Mouse (Mus musculus) forebrain, embryonic 10.5 days (tissue): Measurements from ENCODE around the gene Fat3. TPM values are rescaled to one million over a fixed set of nuclear protein-coding genes. Genes with fewer than 3 reads are reported as not detected.

Experiments used
- DNase-seq: peaks from one replicate; pipeline ENCODE4 v3.0.0-alpha.2; 2017; ENCODE audit warnings: low spot score; ENCODE audit errors: extremely low spot score
- H3K27ac ChIP-seq: fragments of 300-500 bp; sonication (generic); 2 replicates; pipeline ENCODE4 v1.5.1; 2016; ENCODE audit warnings: mild to moderate bottlenecking
- H3K27me3 ChIP-seq: fragments of 300-500 bp; sonication (generic); 2 replicates; pipeline ENCODE4 v1.6.1; 2016; ENCODE audit warnings: mild to moderate bottlenecking; ENCODE audit not compliant: poor library complexity, severe bottlenecking
- H3K36me3 ChIP-seq: fragments of 300-500 bp; sonication (generic); replicated peaks from 2 replicates; pipeline ENCODE4 v1.6.1; 2016; ENCODE audit warnings: mild to moderate bottlenecking, moderate library complexity
- H3K4me1 ChIP-seq: fragments of 300-500 bp; sonication (generic); 2 replicates; pipeline ENCODE4 v1.6.1; 2016
- H3K4me3 ChIP-seq: fragments of 300-500 bp; sonication (generic); 2 replicates; pipeline ENCODE4 v1.5.1; 2016; ENCODE audit warnings: mild to moderate bottlenecking, moderate library complexity
- H3K9me3 ChIP-seq: fragments of 300-500 bp; sonication (generic); 2 replicates; pipeline ENCODE4 v1.6.1; 2016; ENCODE audit warnings: mild to moderate bottlenecking, moderate library complexity
- WGBS: fragments of 180-500 bp; shearing (Covaris S2); methylation state at CpG from one replicate; pipeline ENCODE4 v1.1.7; 2016; 5-methylcytosine and 5-hydroxymethylcytosine counted together
- polyA plus RNA-seq: library from polyadenylated mRNA; unstranded; fragments of >200 nt; fragmentation: Nextera tagmentation; extraction: Ambion mirVana; gene quantifications from 2 replicates; pipeline ENCODE4 v1.2.1, GENCODE M21; 2016

Gene Fat3
- polyA plus RNA-seq, 1 experiment from 2014 or later = 5.2 TPM

DNA sequence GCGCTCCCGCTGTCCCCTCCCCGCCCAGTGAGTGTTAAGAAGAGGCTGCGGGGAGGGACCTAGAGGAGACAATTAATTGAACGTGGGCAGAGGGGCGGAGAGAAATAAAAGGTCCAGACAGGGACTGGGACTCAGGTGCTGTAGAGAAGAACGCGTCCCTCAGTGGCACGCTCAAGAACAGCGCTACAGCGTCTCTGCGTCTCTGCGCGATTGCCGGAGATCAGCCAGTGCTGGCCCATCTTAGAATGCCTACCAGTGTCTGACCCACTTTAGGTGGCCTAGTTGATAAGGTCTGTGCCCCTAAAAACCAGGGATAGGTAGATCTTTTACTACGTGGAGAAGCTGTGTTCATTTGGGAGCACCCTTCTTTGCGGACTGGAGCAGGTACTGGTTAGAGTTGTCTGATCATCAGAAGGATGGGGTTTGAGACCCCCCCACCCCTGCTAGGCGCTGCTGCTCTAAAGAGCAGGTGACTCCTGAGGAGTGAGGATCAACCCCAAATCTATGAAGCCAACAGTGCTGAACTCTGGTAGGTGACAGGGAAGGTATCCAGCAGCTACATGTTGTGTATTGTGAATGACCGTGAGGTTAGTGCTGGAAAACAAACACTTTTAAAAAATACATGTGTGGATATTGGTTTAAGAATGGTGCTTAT is 626.5 kb downstream of the Fat3 start, which contains the start of gene Mtnr1b:
Gene Mtnr1b (minus strand): TSS at position 51 of the 655 bp plus-strand sequence.
- Histone ChIP-seq H3K4me3 (no peak within 1 kb of the TSS), H3K4me1 (no peaks in the 10 kb centered on the region), H3K27me3 (peaks cover 22% of the 10 kb centered on the region), H3K36me3 (no peaks in the 10 kb centered on the region), H3K27ac (no peak within 1 kb of the TSS), H3K9me3 (no peaks in the 10 kb centered on the region)
- WGBS = 55% methylated on average over 19 of the region's 19 CpGs
- no peak for DNase-seq

DNA sequence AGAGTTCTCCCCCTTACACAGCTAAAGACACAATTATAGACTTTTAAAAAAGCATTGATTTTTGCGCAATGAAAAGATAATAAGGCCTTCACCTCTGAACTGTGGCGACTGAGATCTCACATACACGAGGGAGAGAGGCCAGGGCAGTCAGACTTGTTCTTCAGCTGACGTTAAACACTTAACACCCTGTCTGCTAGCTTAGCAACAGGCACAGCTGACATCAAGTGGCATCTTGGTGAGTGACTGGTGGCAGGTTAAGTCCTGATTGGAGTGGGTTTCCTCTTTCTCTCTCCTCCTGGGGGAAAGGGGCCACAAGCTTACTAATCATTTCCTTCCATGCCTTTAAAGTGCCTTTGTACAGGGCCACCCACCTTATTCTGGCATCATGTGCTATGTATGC is 631.1 kb downstream of the Fat3 start:
- Histone ChIP-seq H3K27ac (no peak overlapping the region), H3K36me3 (no peaks in the 10 kb centered on the region), H3K4me3 (no peak overlapping the region), H3K9me3 (no peaks in the 10 kb centered on the region), H3K4me1 (peaks cover 5% of the 10 kb centered on the region; the same call in 1 of the 2 replicates), H3K27me3 (peaks cover 17% of the 10 kb centered on the region)
- DNase-seq = no peak
- WGBS = 79% methylated on average over 4 of the region's 4 CpGs

DNA sequence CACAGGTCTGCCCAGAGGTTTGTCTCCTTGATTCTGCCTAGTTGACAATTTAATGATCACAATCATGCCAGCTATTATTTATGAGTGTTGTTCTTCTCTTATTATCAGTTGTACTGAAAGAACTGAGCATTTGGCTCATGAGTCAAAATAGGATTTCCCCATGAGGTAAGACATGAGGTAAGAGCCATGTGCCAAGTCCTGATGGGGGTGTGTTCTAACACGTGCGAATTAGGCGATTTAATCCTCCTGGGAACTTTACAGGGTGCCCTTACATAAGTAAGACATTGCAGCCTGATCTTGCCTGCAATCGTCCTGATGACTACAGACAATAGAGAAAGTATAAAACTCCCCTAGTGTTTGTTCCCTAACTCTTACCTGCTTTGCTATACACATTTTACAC is 631.6 kb downstream of the Fat3 start:
- Histone ChIP-seq H3K27ac (no peak overlapping the region), H3K27me3 (peaks cover 11% of the 10 kb centered on the region), H3K9me3 (no peaks in the 10 kb centered on the region), H3K4me1 (peaks cover 5% of the 10 kb centered on the region; the same call in 1 of the 2 replicates), H3K4me3 (no peak overlapping the region), H3K36me3 (no peaks in the 10 kb centered on the region)
- WGBS = 72% methylated on average over 4 of the region's 4 CpGs
- no peak for DNase-seq

DNA sequence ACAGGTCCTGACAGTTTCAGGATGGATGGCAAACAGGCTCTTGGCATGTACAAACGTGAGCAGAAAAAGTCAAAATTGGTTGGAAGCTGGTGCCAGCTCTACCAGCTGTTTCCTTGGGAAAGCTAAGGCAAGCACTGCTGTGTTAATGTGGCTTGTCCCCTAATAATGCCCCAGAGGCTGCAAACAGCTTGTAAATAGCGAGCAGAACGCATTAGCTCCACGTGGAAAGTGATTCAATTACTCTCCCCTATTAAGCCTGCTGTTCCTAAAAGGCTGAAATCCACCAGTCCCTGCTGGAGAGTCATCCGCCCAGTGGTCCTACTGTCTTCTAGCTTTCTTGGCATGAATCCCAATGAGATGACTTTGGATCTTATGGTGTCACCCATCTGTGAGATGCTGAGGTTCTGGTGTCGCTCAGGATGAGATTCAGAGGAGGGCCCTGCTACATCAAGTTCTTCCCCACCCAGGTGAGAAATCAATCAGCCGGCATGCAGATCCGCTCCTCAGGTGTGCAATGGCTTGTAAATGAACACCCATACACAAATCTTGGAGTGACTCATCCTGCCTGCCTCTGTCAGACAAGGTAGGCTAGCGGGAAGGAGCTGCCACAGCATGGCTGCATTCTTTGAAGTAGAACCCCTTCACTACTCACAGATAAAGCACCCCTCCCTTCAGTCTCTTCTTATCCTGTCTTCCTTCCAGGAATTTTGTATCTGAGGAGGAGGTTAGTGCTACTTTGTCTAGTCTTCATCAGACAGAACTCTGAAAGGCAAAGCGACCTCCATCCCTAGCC is 634.6 kb downstream of the Fat3 start:
- WGBS = 81% methylated on average over 10 of the region's 10 CpGs
- no peaks in the 10 kb centered on the region for H3K27me3 ChIP-seq

DNA sequence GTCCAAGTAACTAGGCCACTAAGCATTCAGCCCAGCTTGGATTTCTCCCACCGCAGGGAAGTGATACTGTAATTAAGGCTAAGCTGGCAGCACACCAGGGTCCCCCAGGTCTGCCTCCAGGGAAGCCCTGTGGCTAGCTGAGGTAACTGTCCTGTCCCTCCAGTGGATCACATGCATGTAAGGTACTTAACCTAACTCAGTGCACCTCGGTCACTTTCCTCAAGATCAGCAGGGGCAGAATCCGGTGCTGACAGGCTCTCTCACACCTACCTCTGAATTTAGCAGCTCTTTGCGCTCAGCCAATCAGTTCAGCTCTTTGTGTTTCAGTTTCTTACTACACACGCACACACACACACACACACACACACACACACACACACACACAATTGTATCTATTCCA is 639.7 kb downstream of the Fat3 start:
- Histone ChIP-seq H3K27ac (no peak overlapping the region), H3K27me3 (no peaks in the 10 kb centered on the region), H3K36me3 (no peaks in the 10 kb centered on the region), H3K4me1 (peaks cover 5% of the 10 kb centered on the region; the same call in 1 of the 2 replicates), H3K9me3 (peaks cover 5% of the 10 kb centered on the region; the same call in 1 of the 2 replicates), H3K4me3 (no peak overlapping the region)
- DNase-seq = no peak
- WGBS = 71% methylated on average over 5 of the region's 5 CpGs

More for the DNA sequence above, 634.6 kb downstream of the Fat3 start:
- no peaks in the 10 kb centered on the region for H3K9me3 ChIP-seq
- peaks cover 5% of the 10 kb centered on the region; the same call in 1 of the 2 replicates for H3K4me1 ChIP-seq
- no peaks in the 10 kb centered on the region for H3K36me3 ChIP-seq
- H3K27ac ChIP-seq = no peak overlapping the region
- H3K4me3 ChIP-seq = no peak overlapping the region
- DNase-seq = no peak
